Mouse (Mus musculus): Measurements from ENCODE around the gene Ankrd2.

Gene Ankrd2

GRCm38 (mm10) chr19:42015001-42015400 is 20.8 kb upstream of the Ankrd2 start:
- DNase-seq (ENCODE audit: low spot score): no peak

DNA sequence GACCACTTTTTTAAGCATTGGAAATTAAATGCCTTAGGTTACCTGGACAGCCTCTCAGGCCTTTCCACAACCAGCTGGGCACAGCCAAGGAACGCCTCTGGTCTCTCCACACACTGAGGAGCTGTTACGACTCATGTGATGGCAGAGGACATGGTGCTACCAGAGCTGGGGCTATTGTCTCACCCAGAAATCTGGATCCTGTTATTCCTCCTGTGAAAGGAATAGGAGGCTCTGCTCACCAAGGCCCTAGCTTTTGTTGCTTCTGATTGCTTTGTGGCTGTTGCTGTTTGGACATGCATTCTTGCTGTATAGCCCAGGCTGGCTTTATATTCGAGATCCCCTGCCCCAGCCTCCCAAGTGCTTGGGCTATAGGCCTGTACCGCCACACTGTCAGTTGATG is 19.5 kb upstream of the Ankrd2 start:
- no peak for DNase-seq (ENCODE audit: low spot score)

- DNase-seq (ENCODE audit: low spot score): no peak
Measured at GRCm38 (mm10) chr19:42016840-42017239, 19.0 kb upstream of the Ankrd2 start.

GRCm38 (mm10) chr19:42017399-42018247 is 18.2 kb upstream of the Ankrd2 start:
- DNase-seq (ENCODE audit: low spot score): peak; percentile 27

DNA sequence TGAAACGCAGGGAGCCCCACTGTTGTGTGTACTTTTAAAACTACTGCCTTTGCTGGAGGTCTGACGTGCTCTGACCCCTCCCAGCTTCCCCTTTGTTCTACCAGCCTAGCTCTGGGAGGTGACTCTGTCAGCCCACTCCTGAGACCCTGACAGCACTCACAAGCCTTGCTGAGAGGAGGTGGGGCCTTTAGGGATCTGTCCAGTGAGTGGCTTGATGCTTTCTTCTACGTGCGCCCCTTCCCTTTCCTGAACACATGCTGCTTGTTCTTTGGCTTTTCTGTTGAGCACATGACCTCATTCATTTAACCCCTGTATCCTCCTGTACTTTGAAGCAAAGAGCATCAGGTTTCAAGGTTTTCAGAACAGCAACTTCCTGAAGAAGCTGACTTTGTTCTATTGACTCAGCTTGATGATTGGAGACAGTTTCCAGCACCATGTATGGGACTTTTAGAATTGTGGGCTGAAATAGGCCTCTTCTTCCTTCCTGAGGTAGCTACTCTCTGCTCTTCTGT is 16.7 kb upstream of the Ankrd2 start:
- DNase-seq (ENCODE audit: low spot score): no peak

- DNase-seq (ENCODE audit: low spot score): no peak
Measured at GRCm38 (mm10) chr19:42021681-42022541, 13.9 kb upstream of the Ankrd2 start.

DNA sequence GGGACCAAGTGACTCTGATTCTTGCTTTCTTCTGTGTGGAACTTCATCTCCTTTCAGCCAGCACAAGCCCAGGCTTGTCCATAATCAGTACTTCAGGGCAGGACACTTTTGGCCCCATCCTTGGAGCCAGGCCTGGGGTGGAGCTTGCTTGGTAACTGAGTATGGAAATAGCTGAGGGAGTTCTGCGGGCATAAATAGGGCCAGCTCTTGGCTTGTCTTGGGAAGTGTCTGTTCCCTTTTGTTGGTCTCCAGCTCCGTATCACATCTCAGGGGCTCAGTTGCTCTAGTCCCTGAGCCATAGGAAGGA is 13.3 kb upstream of the Ankrd2 start:
- no peak for DNase-seq (ENCODE audit: low spot score)

GRCm38 (mm10) chr19:42026158-42026557 is 9.6 kb upstream of the Ankrd2 start:
- peak; percentile 78 for DNase-seq (ENCODE audit: low spot score)

DNA sequence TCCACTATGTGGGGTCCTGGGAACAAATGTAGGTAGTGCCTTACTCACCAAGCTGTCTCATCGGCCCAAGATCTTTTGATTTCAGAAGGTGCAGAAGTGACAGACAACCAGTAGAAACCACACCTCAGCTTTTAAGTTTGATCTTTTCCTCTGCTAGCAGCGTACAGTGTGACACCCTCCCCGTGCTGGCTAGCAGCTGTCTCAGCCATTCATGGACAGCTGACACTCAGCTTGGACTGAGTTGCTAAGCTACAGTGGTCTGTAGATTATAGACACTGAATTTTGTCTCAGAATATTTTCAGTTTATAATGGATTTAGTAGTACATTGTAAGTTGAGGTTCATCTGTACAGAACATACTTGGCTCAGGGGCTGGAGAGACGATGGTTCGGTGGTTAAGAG is 4.7 kb upstream of the Ankrd2 start:
- no peak for DNase-seq (ENCODE audit: low spot score)

DNA sequence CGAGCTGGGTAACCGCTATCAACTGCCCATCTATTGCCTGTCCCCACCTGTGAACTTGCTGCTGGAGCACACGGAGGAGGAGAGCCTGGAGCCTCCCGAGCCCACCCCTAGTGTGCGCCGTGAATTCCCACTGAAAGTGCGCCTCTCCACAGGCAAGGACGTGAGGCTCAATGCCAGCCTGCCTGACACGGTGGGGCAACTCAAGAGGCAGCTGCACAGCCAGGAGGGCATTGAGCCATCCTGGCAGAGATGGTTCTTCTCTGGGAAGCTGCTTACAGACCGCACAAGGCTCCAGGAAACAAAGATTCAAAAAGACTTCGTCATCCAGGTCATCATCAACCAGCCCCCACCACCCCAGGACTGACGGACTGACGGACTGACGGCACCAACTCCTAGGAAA is 2.2 kb upstream of the Ankrd2 start:
- DNase-seq (ENCODE audit: low spot score): no peak

GRCm38 (mm10) chr19:42034146-42034775 is 1.5 kb upstream of the Ankrd2 start:
- DNase-seq (ENCODE audit: low spot score): no peak

DNA sequence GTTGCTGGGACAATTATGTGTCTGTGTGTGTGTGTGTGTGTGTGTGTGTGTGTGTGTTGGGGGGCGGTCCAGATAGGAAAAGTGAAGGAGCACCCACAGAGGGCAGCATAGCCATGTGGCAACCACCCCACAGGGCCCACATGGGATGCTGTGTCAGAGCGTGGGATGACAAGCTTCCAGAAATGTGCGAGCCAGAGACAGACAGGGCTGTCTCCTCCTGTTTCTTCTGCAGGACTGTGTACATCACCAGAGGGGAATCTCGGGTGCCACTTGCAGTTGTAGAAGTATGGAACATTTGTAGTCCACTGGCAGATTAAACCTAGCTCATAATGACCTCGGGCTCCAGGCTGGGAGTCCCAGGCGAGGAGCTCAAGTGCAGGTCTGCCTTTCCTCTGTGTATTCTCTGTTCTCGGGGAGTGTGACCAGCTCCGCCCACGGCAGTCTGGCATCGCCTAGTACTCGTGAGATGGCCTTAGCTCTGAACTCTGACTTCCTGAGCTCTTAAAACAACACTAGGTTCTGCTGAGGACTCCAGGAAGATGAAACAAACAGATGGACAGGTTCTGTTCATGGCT is 832 bp upstream of the Ankrd2 start:
- no peak for DNase-seq (ENCODE audit: low spot score)

DNA sequence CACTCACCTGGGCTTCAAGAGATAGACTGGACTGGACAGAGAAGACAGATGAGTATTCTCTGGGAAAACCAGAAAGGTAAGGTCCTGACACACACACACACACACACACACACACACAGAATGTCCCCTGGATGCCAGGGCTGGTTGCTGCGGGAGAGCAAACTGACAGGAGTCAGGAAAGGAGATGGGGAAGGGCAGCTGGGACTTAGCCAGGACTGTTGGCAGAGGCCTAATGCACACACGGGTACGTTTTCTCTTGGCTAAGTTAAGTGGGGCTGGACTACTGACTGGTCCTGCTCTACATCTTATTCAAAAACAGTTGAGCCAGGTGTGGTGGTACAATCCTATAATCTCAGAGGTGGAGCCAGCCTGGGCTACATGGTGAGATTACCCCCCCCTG is 557 bp downstream of the Ankrd2 start:
- no peak for DNase-seq (ENCODE audit: low spot score)

DNA sequence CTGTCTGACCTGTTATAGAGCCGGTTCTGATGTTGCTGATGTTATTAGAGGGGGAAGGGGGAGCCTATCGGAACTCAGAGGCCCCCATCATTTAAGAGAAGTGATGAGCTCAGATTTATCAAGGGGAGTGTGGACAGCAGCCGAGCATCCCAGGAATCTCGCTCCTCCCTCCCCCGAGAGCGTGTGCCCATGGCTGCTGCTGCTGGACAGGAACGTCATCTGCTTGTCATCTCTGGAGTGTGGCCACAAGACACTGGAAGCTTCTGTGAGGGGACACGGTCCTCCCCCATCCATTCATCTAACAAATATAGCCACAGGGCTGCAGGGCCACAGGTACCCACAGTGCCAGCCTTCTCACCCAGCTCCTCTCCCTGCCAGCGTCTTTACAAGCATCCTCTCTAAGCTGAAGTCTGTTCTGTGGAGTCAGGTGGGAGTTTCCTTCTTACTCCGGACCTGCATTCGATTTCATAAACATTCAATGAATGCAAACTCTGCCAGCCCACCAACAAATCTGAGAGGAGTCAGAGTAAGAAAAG is 1.4 kb downstream of the Ankrd2 start:
- no peak for DNase-seq (ENCODE audit: low spot score)

- no peak for DNase-seq (ENCODE audit: low spot score)
Measured at GRCm38 (mm10) chr19:42038310-42038709, 2.5 kb downstream of the Ankrd2 start.

DNA sequence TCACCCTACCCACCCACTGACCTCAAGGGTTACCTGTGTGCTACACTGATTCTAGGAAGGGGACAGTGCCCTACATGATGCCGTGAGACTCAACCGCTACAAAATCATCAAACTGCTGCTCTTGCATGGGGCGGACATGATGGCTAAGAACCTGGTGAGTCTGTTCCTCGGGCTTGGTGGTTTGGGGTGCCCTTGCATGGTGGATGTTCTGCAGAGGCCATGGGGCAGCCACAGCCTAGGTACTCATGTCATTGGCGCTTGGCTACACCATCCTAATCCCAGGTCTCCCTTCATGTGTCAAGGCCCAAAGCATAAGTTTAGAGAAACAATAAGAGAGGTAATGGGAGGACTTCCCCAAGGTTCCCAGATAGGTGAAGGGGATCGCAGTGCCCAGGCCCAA is 8.2 kb downstream of the Ankrd2 start:
- DNase-seq (ENCODE audit: low spot score): no peak

- DNase-seq (ENCODE audit: low spot score): peak; percentile 56
Measured at GRCm38 (mm10) chr19:42045269-42046102, 9.7 kb downstream of the Ankrd2 start, which contains the start of gene Hoga1. Gene Hoga1 (plus strand): TSS chr19:42045610.

DNA sequence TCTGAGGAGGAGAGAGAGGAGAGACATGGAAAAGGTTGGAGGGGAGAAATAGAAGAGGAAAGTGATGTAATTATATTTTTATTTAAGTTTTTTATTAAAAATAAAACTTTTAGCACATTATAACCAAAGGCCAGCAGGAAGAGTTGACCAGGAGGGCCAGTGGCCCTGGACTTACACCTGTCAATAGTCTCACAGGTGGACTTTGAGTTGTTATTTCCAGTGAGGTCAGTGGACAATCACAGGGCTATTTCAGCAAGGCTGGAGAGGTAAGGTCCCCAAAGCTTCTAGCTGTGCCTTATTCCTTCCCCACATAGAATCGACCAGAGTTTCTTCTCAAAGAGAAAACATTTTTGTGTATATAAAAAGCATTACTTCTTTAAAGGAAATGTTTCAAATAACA is 14.5 kb downstream of the Ankrd2 start:
- no peak for DNase-seq (ENCODE audit: low spot score)

DNA sequence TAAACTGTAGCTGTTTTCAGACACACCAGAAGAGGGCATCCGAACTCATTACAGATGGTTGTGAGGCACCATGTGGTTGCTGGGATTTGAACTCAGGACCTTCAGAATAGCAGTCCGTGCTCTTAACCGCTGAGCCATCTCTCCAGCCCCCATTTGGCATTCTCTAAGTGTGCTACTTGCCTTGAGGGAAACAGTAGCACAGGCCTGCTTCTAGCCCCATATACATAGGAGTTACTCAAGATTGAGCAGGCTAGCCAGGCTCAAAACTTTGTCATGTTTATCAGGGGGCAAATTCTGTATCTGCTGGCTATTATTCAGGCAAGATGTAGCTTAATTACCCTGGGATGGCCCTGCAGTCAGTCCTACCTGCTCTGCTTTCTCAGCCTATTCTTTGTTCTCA is 15.6 kb downstream of the Ankrd2 start:
- DNase-seq (ENCODE audit: low spot score): no peak

DNA sequence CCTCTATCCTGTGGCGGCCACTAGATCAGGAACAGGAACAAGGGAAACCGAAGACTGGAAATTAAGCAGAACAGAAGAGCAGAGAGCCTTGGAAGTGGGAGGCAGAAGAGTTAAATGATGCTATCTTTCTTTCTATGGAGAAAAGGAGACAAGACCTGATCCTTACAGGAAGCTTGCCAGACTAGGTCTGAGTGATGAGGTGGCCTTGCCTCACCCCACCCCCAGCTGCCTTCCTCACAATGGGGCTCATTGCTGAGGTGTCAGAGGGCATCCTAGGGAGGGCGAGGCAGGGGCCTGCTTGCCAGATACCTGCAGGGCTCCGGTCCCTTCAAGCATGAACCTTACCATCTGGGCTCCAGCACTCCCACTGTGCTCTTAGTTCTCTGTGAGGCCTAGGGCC is 16.1 kb downstream of the Ankrd2 start, which contains the start of gene 4933411K16Rik:
TSS of gene 4933411K16Rik (plus strand) at position 301 of the 400 bp plus-strand sequence.
- no peak for DNase-seq (ENCODE audit: low spot score)

DNA sequence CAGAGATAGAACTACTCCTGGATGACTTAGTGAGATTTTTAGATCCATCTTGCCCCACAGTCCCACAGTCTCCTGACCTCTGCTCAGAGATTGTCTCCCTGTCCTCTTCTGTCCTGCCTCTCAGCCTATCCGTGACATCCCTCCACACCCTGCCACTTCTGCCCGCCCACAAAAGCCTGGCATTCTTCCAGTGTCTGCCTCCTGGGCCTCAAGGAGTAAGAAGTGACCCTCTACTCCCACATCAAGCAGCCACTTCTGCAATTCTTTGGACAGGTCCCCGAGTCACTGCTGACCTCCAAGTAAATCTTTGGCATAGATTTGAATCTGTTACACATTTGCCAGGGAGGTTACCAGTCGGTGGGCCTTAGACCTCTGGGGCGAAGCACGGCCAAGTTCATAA is 18.5 kb downstream of the Ankrd2 start:
- DNase-seq (ENCODE audit: low spot score): no peak
